Mouse (Mus musculus) retina, postnatal 1 day (tissue): ENCODE results near the gene Hpd.

Experiments
- DNase-seq: peaks from one replicate; pipeline ENCODE4 v3.0.0-alpha.2; 2012

The Hpd gene

GRCm38 (mm10) chr5:123133784-123134143, 48.8 kb downstream of the Hpd start:
- DNase-seq = no peak

- DNase-seq = peak; percentile 89
Observed at GRCm38 (mm10) chr5:123133083-123133783, 49.3 kb downstream of the Hpd start.

GRCm38 (mm10) chr5:123132308-123133071, 50.0 kb downstream of the Hpd start, which contains the start of gene Rhof:
Gene Rhof, minus strand, starts transcription at chr5:123132692.
- DNase-seq = peak; percentile 77

- DNase-seq = no peak
Observed at GRCm38 (mm10) chr5:123130814-123131148, 51.7 kb downstream of the Hpd start.

GRCm38 (mm10) chr5:123130030-123130813, 52.3 kb downstream of the Hpd start:
- DNase-seq = no peak

GRCm38 (mm10) chr5:123129170-123129757, 53.3 kb downstream of the Hpd start:
- DNase-seq = no peak

- DNase-seq = no peak
Observed at GRCm38 (mm10) chr5:123128426-123129169, 53.9 kb downstream of the Hpd start.

GRCm38 (mm10) chr5:123127031-123127430, 55.5 kb downstream of the Hpd start:
- DNase-seq = no peak

GRCm38 (mm10) chr5:123125638-123126406, 56.7 kb downstream of the Hpd start:
- DNase-seq = no peak

- no peak for DNase-seq
Observed at GRCm38 (mm10) chr5:123125105-123125504, 57.4 kb downstream of the Hpd start.

GRCm38 (mm10) chr5:123122181-123122580, 60.3 kb downstream of the Hpd start:
- DNase-seq = no peak
